Comparison of ENCODE assay signal across 22 mouse cellular contexts in the genomic region with DNA sequence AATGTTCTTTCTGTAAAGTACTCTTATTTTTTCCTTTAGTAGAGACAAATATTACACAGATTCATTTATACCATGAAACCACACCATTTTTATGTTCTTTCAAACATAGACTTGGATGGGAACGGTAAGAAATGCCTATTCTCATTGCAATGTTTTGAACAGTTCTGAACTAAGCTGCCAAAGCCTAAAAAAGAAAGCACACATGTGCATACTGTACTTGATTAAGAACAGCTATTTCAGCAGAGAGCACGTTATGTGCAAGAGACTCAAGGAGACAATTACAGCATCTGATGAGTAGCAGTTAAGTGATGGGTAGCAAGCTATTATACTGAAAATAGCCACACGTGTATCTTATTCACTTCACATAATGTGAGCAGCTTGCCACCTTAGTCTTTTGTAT.
"Had no signal": no experiment of that assay in that cellular context is flagged by ENCODE, and none has a peak within 500 bp of the region (broad histone marks: within the 10 kb centered on the region; RNA-seq: fewer than 3 reads in every experiment).

No protein-coding gene starts in this region.

- H3K9me3 ChIP-seq: limb, embryonic 12.5 days; limb, embryonic 15.5 days; lung, embryonic 15.5 days; stomach, embryonic 15.5 days had no signal

- H3K36me3 ChIP-seq: limb, embryonic 12.5 days; limb, embryonic 15.5 days; lung, embryonic 15.5 days; stomach, embryonic 15.5 days had no signal

- H3K4me1 ChIP-seq: limb, embryonic 12.5 days; limb, embryonic 15.5 days; lung, embryonic 15.5 days; stomach, embryonic 15.5 days had no signal

- H3K4me2 ChIP-seq: limb, embryonic 12.5 days; limb, embryonic 15.5 days; liver, embryonic 11.5 days; lung, embryonic 15.5 days; midbrain, embryonic 11.5 days; stomach, embryonic 15.5 days had no signal

- H3K4me3 ChIP-seq: layer of hippocampus, adult 2 months; limb, embryonic 12.5 days; limb, embryonic 15.5 days; lung, embryonic 15.5 days; stomach, embryonic 15.5 days had no signal

- ATAC-seq: inflammation-experienced regulatory T-cells, adult 6 months; intestine, embryonic 16.5 days; liver, postnatal 0 days had no signal

- H3K27ac ChIP-seq: layer of hippocampus, adult 2 months; limb, embryonic 12.5 days; limb, embryonic 15.5 days; liver, embryonic 14.5 days; lung, embryonic 15.5 days; stomach, embryonic 15.5 days had no signal

- DNase-seq: kidney, adult 18-20 months; kidney, adult 9 months; kidney, postnatal 14 days; kidney, postnatal 4 days; liver, postnatal 0 days; lung, postnatal 14 days; lung, postnatal 4 days; midbrain, embryonic 14.5 days; right cerebral cortex, postnatal 14 days; spleen, adult 18-20 months; thymus, adult 18-20 months; thymus, postnatal 36 days had no signal

- H3K27me3 ChIP-seq: limb, embryonic 12.5 days; limb, embryonic 15.5 days; lung, embryonic 15.5 days; stomach, embryonic 15.5 days had no signal

- H3K9ac ChIP-seq: limb, embryonic 12.5 days; limb, embryonic 15.5 days; liver, embryonic 14.5 days; liver, postnatal 0 days; lung, embryonic 15.5 days; stomach, embryonic 15.5 days had no signal
